Mouse (Mus musculus) hindbrain, embryonic 14.5 days (tissue): ENCODE results near the gene Abhd10. TPM values are rescaled to one million over a fixed set of nuclear protein-coding genes. Genes with fewer than 3 reads are reported as not detected.

Experiments used
- ATAC-seq: fragments of 200-750 bp; cut with Nextera tagmentation; 2 replicates; pipeline ENCODE4 v1.8.0; 2017; ENCODE audit warnings: moderate number of reproducible peaks, mild to moderate bottlenecking, moderate TSS enrichment, moderate library complexity; ENCODE audit not compliant: low FRiP score
- DNase-seq: peaks from one replicate; pipeline ENCODE4 v3.0.0-alpha.2; 2015; ENCODE audit warnings: low spot score
- H3K27ac ChIP-seq: fragments of 300-500 bp; sonication (generic); 2 replicates; pipeline ENCODE4 v1.5.1; 2014; ENCODE audit warnings: mild to moderate bottlenecking, moderate library complexity
- H3K27me3 ChIP-seq: fragments of 300-500 bp; sonication (generic); 2 replicates; pipeline ENCODE4 v1.6.1; 2014; ENCODE audit warnings: mild to moderate bottlenecking, low read length, mixed read lengths; ENCODE audit not compliant: control insufficient read depth, insufficient read depth
- H3K36me3 ChIP-seq: fragments of 300-500 bp; sonication (generic); replicated peaks from 2 replicates; pipeline ENCODE4 v1.6.1; 2014; ENCODE audit not compliant: control insufficient read depth, insufficient read depth
- H3K4me1 ChIP-seq: fragments of 300-500 bp; sonication (generic); replicated peaks from 2 replicates; pipeline ENCODE4 v1.6.1; 2014; ENCODE audit warnings: antibody characterized with exemption, low read length, mixed read lengths; ENCODE audit not compliant: control insufficient read depth, insufficient read depth
- H3K4me2 ChIP-seq: fragments of 300-500 bp; sonication (generic); replicated peaks from 2 replicates; pipeline ENCODE4 v1.6.1; 2014; ENCODE audit warnings: mild to moderate bottlenecking, moderate library complexity
- H3K4me3 ChIP-seq: fragments of 300-500 bp; sonication (generic); replicated peaks from 2 replicates; pipeline ENCODE4 v1.5.1; 2014; ENCODE audit warnings: mild to moderate bottlenecking, low read length
- H3K9ac ChIP-seq: fragments of 300-500 bp; sonication (generic); 2 replicates; pipeline ENCODE4 v1.6.1; 2014
- H3K9me3 ChIP-seq: fragments of 300-500 bp; sonication (generic); 2 replicates; pipeline ENCODE4 v1.6.1; 2016; ENCODE audit warnings: low read length; ENCODE audit not compliant: control insufficient read depth
- WGBS: fragments of 180-500 bp; shearing (Covaris S2); extraction: QIAGEN DNeasy Blood & Tissue Kit; methylation state at CpG from one replicate; pipeline ENCODE4 v1.1.7; 2014; 5-methylcytosine and 5-hydroxymethylcytosine counted together
- polyA plus RNA-seq: library from polyadenylated mRNA; unstranded; fragments of >200 nt; fragmentation: Nextera tagmentation; extraction: Ambion mirVana; gene quantifications from 2 replicates; pipeline ENCODE4 v1.2.1, GENCODE M21; 2014

Abhd10 gene
- polyA plus RNA-seq: 34.5 and 34.7 TPM in 2 replicates

DNA sequence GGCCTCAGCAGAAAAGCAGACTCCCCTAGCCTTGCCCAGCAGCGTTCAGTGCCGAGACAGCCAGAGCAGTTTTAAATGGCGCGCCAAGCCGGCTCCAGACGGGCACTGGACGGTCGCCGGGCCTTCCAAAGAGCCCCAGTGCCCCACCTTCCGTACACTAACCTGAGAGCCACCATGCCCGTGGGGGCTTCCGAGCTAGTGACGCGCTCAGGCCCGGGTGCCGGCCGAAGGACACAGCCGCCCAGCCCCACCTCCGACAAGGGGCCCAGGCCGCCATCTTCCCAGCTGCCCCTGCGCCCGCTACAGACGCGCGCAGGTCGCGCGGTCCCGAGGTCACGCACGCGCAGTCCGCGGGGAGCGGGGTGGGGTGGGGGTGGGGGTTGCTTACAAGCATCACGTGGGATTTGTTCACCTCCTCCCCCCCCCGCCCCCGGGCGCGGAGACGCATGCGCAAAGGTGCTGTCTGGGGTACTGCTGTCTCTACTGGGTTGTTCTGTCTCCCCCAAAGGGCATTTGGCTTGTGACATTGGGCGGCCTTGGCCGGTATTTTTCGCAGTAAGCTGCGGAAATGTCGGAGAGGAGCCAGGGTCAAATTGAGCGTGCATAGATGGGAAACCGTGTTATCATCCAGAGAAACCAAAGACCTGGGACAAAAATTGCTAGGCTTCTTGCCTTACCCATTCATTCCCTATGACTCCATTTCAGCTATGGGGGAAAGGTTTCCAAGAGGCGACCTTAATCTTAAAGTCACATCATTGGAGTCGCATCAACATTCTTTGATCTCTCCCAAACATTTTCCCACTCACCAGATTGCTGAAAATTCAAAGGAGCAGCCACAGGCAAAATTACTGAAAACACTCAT, at the start of gene Abhd10:
Gene Abhd10 (minus strand): TSS at position 341 of the 862 bp plus-strand sequence.
- peak within 1 kb of the TSS; percentile 94 for H3K27ac ChIP-seq
- 1% methylated on average over 43 of the region's 51 CpGs for WGBS
- peak within 1 kb of the TSS; percentile 86 for H3K9ac ChIP-seq
- DNase-seq (peak; percentile 97), ATAC-seq (peak; percentile 98)
- H3K27me3 ChIP-seq: no peaks in the 10 kb centered on the region
- peak within 1 kb of the TSS; percentile 71 for H3K4me2 ChIP-seq
- H3K4me3 ChIP-seq: peak within 1 kb of the TSS; percentile 80
- H3K36me3 ChIP-seq: peaks cover 6% of the 10 kb centered on the region
- peaks cover 5% of the 10 kb centered on the region; the same call in 1 of the 2 replicates for H3K4me1 ChIP-seq
- H3K9me3 ChIP-seq: no peaks in the 10 kb centered on the region

DNA sequence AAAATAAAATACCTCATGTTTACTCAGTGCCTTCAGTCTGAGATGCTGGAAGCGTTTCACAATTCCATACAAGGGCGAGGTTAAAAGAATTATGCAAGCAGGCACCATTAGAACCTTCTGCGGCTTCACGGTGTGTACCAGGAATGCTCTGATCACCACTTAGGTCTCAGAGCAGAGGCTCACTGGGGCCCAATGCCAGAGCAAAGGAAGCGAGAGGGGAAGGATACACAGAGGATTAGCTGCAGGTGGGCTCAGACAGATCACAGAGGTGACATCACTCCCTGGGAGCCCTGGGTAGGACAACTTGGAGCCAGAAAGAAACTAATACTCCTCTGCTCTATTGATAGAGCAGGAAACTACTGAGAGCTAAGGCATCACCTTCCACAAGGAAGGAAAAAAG, 48.5 kb upstream of the Abhd10 start:
- ATAC-seq (no peak), DNase-seq (no peak)
- H3K36me3 ChIP-seq: no peaks in the 10 kb centered on the region

DNA sequence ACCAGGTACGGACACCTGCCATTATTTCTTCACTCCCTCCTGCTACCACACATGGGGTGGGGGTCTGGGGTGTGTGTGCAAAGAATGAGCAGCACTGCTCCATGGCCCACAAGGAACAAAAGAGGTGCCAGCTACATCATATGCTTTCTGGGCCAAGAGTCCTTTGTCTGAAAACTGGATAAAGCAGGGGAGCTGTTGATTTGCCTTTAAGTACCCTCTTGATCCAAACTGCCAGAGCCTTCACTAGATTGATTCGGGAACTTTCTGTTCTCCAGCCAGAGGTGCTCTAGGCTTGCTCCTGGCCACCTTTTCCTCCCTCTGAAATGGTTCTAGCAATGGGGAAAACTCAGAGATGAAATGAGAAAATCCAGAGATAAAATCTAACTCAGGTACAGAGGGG, 46.6 kb upstream of the Abhd10 start:
- no peak overlapping the region for H3K27ac ChIP-seq
- ATAC-seq (no peak), DNase-seq (no peak)
- no peaks in the 10 kb centered on the region for H3K9me3 ChIP-seq
- WGBS: 91% methylated on average over 2 of the region's 2 CpGs
- H3K4me2 ChIP-seq: no peak overlapping the region
- H3K4me1 ChIP-seq: no peaks in the 10 kb centered on the region
- H3K9ac ChIP-seq: no peak overlapping the region
- no peak overlapping the region for H3K4me3 ChIP-seq
- no peaks in the 10 kb centered on the region for H3K36me3 ChIP-seq
- H3K27me3 ChIP-seq: no peaks in the 10 kb centered on the region

More for the DNA sequence above, 48.5 kb upstream of the Abhd10 start:
- no peak overlapping the region for H3K4me3 ChIP-seq
- no peaks in the 10 kb centered on the region for H3K4me1 ChIP-seq
- H3K9ac ChIP-seq: no peak overlapping the region
- no peaks in the 10 kb centered on the region for H3K27me3 ChIP-seq
- H3K9me3 ChIP-seq: no peaks in the 10 kb centered on the region
- WGBS: 70% methylated on average over 5 of the region's 5 CpGs
- no peak overlapping the region for H3K4me2 ChIP-seq
- no peak overlapping the region for H3K27ac ChIP-seq

DNA sequence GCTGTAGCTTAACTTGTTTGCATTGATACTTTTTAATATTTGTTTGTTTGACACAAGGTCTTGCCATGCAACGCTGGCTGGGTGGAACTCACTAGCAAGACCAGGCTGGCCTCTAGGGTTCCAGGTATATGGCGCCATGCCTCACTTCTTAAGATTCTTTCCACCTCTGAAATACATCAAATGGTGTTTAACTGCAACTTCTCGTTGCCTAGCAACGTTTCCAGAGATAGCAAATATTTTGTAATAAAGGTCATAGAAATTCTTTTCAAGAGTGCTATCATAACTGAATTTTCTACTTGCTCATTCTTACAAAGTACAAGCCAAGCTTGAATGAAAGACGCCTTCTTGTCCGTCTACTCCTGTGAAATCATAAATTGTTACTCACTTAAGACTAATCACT, 44.9 kb upstream of the Abhd10 start:
- DNase-seq (no peak), ATAC-seq (no peak)
- Histone ChIP-seq H3K9ac (no peak overlapping the region), H3K27me3 (no peaks in the 10 kb centered on the region), H3K36me3 (no peaks in the 10 kb centered on the region), H3K4me3 (no peak overlapping the region), H3K4me1 (no peaks in the 10 kb centered on the region), H3K4me2 (no peak overlapping the region), H3K27ac (no peak overlapping the region), H3K9me3 (no peaks in the 10 kb centered on the region)
- 92% methylated on average over 6 of the region's 6 CpGs for WGBS

DNA sequence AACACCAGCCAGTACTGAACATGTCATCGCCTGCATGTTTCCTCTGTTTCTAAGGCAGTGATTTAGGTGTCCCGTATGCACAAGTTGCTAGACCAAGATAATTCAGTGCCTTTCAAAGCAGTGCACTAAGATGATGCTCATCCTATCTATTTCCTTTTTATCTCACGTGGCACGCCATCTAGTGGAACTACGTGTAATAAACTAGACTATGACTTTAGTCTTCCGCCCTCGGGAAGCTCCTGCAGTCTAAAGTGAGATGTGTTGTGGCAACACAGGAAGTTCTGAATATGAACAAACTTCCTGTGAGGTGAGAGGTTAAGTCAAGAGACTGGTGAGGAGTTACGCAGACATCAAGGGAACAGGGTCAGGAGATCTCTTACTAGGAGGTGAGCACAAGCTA, 43.9 kb upstream of the Abhd10 start:
- H3K27me3 ChIP-seq: no peaks in the 10 kb centered on the region
- ATAC-seq: no peak
- WGBS: 40% methylated on average over 8 of the region's 8 CpGs
- H3K4me3 ChIP-seq: no peak overlapping the region
- H3K4me2 ChIP-seq: no peak overlapping the region
- H3K27ac ChIP-seq: no peak overlapping the region
- H3K36me3 ChIP-seq: no peaks in the 10 kb centered on the region
- H3K9me3 ChIP-seq: no peaks in the 10 kb centered on the region
- no peak overlapping the region for H3K9ac ChIP-seq
- H3K4me1 ChIP-seq: no peaks in the 10 kb centered on the region
- DNase-seq: peak; percentile 27

DNA sequence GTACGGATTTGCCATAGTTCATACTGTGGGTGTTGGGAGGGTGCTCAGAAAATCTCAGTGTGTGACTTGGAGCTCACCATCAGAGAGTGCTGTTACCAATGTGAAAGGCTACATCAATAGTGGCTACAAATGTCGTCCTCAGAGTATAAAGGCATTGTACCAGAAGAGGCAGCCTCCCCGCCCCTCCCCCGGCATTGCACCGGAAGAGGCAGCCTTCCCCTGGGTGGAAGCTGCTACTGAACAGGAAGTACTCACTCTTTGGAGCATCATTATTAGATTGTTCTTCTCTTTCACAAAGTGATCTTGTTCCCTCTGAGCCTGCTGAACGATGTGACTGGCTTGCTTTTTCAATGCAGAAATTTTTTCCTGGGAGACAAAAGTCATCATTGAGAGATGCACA, 37.2 kb upstream of the Abhd10 start:
- Histone ChIP-seq H3K27ac (no peak overlapping the region), H3K4me2 (no peak overlapping the region), H3K4me3 (no peak overlapping the region), H3K9me3 (no peaks in the 10 kb centered on the region), H3K36me3 (no peaks in the 10 kb centered on the region; the same call in 1 of the 2 replicates), H3K9ac (no peak overlapping the region), H3K4me1 (no peaks in the 10 kb centered on the region), H3K27me3 (no peaks in the 10 kb centered on the region)
- no peak for ATAC-seq
- 78% methylated on average over 6 of the region's 6 CpGs for WGBS
- no peak for DNase-seq

DNA sequence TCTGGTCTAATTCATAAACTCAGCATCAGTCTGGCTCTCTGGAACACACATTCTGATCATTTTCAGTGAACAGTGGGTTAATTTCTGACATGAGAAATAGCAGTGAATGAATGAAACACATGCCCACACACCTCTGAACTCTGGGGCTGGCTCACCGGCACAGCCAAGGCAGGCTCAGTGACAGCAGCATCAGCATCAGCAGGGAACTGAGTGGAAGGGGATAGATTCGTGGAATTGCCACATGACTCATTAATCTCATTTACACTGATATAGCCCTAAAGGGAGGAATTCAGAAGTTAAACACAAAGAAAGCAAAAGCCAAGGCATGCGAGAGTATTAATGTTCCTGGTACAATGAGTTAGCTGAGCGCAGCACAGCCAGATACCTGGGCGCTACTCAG, 32.1 kb upstream of the Abhd10 start:
- ATAC-seq (no peak), DNase-seq (no peak)
- Histone ChIP-seq H3K27ac (no peak overlapping the region), H3K4me3 (no peak overlapping the region), H3K36me3 (peaks cover 7% of the 10 kb centered on the region), H3K27me3 (no peaks in the 10 kb centered on the region), H3K4me1 (no peaks in the 10 kb centered on the region), H3K9ac (no peak overlapping the region), H3K9me3 (no peaks in the 10 kb centered on the region), H3K4me2 (no peak overlapping the region)
- 75% methylated on average over 5 of the region's 5 CpGs for WGBS

DNA sequence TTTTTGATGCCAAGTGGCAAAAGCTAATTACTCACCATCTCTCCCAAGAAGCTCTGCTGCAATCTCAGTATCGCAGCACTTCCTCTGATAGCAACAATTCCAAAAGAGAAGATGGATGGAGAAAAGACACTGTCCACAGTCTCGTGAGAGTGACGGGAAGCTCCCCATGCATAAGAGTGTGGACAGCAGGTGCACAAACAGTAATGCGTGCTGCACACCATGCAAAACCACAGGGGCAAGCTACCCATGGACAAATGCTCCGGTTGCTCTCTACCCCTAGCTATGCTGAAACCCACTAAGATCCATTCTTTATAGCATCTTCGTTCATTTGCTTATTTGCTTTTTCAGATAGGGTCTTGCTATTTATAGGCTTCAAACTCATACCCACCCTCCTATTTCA, 28.2 kb upstream of the Abhd10 start:
- WGBS: 93% methylated on average over 6 of the region's 6 CpGs

DNA sequence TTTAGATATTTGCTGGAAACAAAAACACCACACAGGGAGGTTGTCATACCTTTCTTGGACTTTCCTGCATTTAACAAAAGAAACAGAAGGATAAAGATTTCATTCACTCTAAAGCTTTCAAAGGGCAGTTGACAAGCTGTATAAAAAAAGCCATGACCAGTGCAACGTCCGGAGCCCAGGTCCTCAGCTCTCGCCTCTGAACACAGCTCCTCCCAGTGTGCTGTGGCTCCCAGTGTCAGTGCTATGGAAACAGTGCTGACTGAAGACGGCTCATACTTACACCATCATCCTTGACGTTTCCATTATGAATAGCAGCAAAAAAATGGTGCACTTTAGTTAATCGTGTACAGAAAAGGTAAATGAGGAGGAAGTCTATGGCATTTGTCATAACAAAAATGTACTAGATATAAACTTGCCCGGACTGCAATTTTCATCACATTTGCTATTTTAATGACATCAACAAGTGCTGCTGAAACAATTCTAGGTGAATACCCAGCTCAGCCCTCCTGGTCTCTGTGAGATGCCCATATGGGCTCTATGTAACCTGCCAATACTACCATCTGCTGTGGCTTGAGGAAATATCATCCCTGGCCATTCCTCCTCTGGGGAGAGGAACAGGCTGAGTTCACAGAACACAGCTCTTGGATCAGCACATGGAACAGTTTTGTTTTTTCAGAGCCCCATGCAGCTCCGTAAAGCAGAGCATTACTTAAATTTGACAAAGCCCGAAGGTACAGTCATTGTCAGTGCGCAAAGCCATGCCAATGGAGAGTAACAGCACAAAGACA, 25.3 kb upstream of the Abhd10 start:
- Histone ChIP-seq H3K9me3 (no peaks in the 10 kb centered on the region), H3K4me1 (no peaks in the 10 kb centered on the region), H3K9ac (no peak overlapping the region), H3K27ac (no peak overlapping the region), H3K4me3 (no peak overlapping the region), H3K36me3 (peaks cover 7% of the 10 kb centered on the region), H3K27me3 (no peaks in the 10 kb centered on the region), H3K4me2 (no peak overlapping the region)
- DNase-seq: no peak
- no peak for ATAC-seq
- WGBS: 62% methylated on average over 10 of the region's 10 CpGs

More for the DNA sequence above, 28.2 kb upstream of the Abhd10 start:
- no peak overlapping the region for H3K27ac ChIP-seq
- H3K4me3 ChIP-seq: no peak overlapping the region
- peaks cover 7% of the 10 kb centered on the region for H3K36me3 ChIP-seq
- H3K4me2 ChIP-seq: no peak overlapping the region
- DNase-seq (no peak), ATAC-seq (no peak)
- no peaks in the 10 kb centered on the region for H3K27me3 ChIP-seq
- H3K4me1 ChIP-seq: no peaks in the 10 kb centered on the region
- no peaks in the 10 kb centered on the region for H3K9me3 ChIP-seq
- no peak overlapping the region for H3K9ac ChIP-seq
